Comparison of ENCODE assay signal across 8 mouse cellular contexts in genomic region chr16:13109990-13110595, GRCm38 (mm10). TPM values are rescaled to one million over a fixed set of nuclear protein-coding genes. Genes with fewer than 3 reads are reported as not detected.
DNase-seq lines count a peak whose midpoint lies in the region; ATAC-seq and TF ChIP-seq lines count a peak whose summit lies in the region.

No protein-coding gene starts in this region.

- H3K79me2 ChIP-seq in heart, adult 2 months (replicated peaks; ENCODE audit: control insufficient read depth, insufficient read depth, low read length): no peaks in the 10 kb centered on the region

- H3K9ac ChIP-seq in heart, adult 2 months (ENCODE audit: low read depth, low read length): peak overlapping the region; percentile 86
- peak overlapping the region; percentile 98 for H3K9ac ChIP-seq in limb, embryonic 15.5 days

- no peak for DNase-seq in heart, adult 2 months
- no peak for DNase-seq in heart, postnatal 10 days
- DNase-seq in 416B (ENCODE audit: low read depth): peak; percentile 29
- no peak for DNase-seq in frontal cortex, postnatal 36 days (ENCODE audit: low spot score in 2 of 2)
- DNase-seq in left cerebral cortex, postnatal 10 days (ENCODE audit: extremely low spot score in 1 of 2, low spot score in 2 of 2): no peak
- no peak for DNase-seq in urinary bladder, adult 2 months (ENCODE audit: low spot score)

- H3K36me3 ChIP-seq in heart, adult 2 months (ENCODE audit: control insufficient read depth, insufficient read depth, low read length): no peaks in the 10 kb centered on the region
- H3K36me3 ChIP-seq in limb, embryonic 15.5 days: peaks cover 27% of the 10 kb centered on the region

- TF ChIP-seq CTCF in heart, adult 2 months (IDR thresholded peaks at IDR 0.05): no peak
- TF ChIP-seq CTCF in embryonic fibroblast, embryonic 13.5 days (IDR thresholded peaks at IDR 0.05; ENCODE audit: borderline replicate concordance, insufficient read depth, low read length): no peak

- H3K27ac ChIP-seq in heart, adult 2 months: peak overlapping the region; percentile 88
- H3K27ac ChIP-seq in embryonic fibroblast, embryonic 13.5 days (ENCODE audit: insufficient read depth, low read length): peak overlapping the region; percentile 44
- peak overlapping the region; percentile 86 for H3K27ac ChIP-seq in limb, embryonic 15.5 days

- no peak for TF ChIP-seq POLR2A in heart, adult 2 months (IDR thresholded peaks at IDR 0.05; ENCODE audit: insufficient read depth, low read depth, low read length)
- no peak for TF ChIP-seq POLR2A in embryonic fibroblast, embryonic 13.5 days (IDR thresholded peaks at IDR 0.05; ENCODE audit: low read depth, low read length)

- WGBS in heart, adult 2 months: 2% methylated on average over 32 of the region's 32 CpGs
- WGBS in limb, embryonic 15.5 days: under 1% methylated on average over 32 of the region's 32 CpGs

- H3K4me1 ChIP-seq in heart, adult 2 months (ENCODE audit: control insufficient read depth, insufficient read depth, low read length): peaks cover 1% of the 10 kb centered on the region; the same call in 1 of the 2 replicates
- peaks cover 4% of the 10 kb centered on the region for H3K4me1 ChIP-seq in embryonic fibroblast, embryonic 13.5 days (ENCODE audit: control insufficient read depth, insufficient read depth, low read length)
- H3K4me1 ChIP-seq in limb, embryonic 15.5 days: peaks cover 4% of the 10 kb centered on the region

- ATAC-seq in limb, embryonic 15.5 days (ENCODE audit: insufficient number of reproducible peaks, low FRiP score, low TSS enrichment, low read depth): no peak; the same call in 1 of the 2 replicates

- no peaks in the 10 kb centered on the region for H3K9me3 ChIP-seq in limb, embryonic 15.5 days

- no peaks in the 10 kb centered on the region for H3K27me3 ChIP-seq in heart, adult 2 months (ENCODE audit: control insufficient read depth, insufficient read depth, low read length)
- H3K27me3 ChIP-seq in limb, embryonic 15.5 days: no peaks in the 10 kb centered on the region

- H3K4me3 ChIP-seq in heart, adult 2 months: peak overlapping the region; percentile 76
- H3K4me3 ChIP-seq in embryonic fibroblast, embryonic 13.5 days (ENCODE audit: insufficient read depth, low read length): peak overlapping the region; percentile 78
- peak overlapping the region; percentile 68 for H3K4me3 ChIP-seq in limb, embryonic 15.5 days

- H3K4me2 ChIP-seq in limb, embryonic 15.5 days: peak overlapping the region; percentile 55

- no peak for TF ChIP-seq EP300 in heart, adult 2 months (IDR thresholded peaks at IDR 0.05; ENCODE audit: insufficient read depth, low read depth, low read length)

- intact Hi-C loops in heart, adult 2 months (cut with DNase I): loop anchor here (10.0 kb wide), 4 partner anchors 425 to 625 kb away; partner anchors contain the start of gene Pla2g10
- intact Hi-C loops in heart, postnatal 10 days (cut with DNase I): loop anchor here (10.0 kb wide), 3 partner anchors 415 to 625 kb away; partner anchors contain the start of gene Pla2g10
- intact Hi-C loops in left cerebral cortex, postnatal 10 days (cut with DNase I): loop anchor here (10.0 kb wide), 1 partner anchor 1125 kb away; the partner anchor contains the start of gene Shisa9

RNA-seq across cellular contexts. Expression of gene Ercc4, which starts 0.6 kb away (rescaled TPM):
- total RNA-seq in heart, adult 2 months (2021): 1 to 10 TPM; 6.6 to 7.7 TPM
- polyA plus RNA-seq in heart, adult 2 months (2012; rRNA removed): 6.2 and 7.8 TPM in 2 replicates
- total RNA-seq in heart, postnatal 10 days (2021): 10 to 100 TPM; 10.4 to 10.8 TPM
- polyA plus RNA-seq in embryonic fibroblast, embryonic 13.5 days (2011; ENCODE audit: insufficient read length, low read depth, missing spikeins): 13.2 and 14.0 TPM in 2 replicates
- 12.8 and 13.5 TPM in 2 replicates for polyA plus RNA-seq in limb, embryonic 15.5 days (2015; fragmentation: Nextera tagmentation; extraction: Ambion mirVana)
- total RNA-seq in left cerebral cortex, postnatal 10 days (2021): 10 to 100 TPM; 23.3 to 27.6 TPM
- polyA plus RNA-seq in urinary bladder, adult 2 months (2012; rRNA removed): 12.7 and 14.0 TPM in 2 replicates
